Mouse (Mus musculus): ENCODE results near the gene Creld2. TPM values are rescaled to one million over a fixed set of nuclear protein-coding genes. Genes with fewer than 3 reads are reported as not detected.
A peak's percentile ranks its signal among the peaks of the same experiment; 100 is the strongest.
"Not testable (repeated sequence)": the region's sequence is repeated elsewhere in the genome, so short reads cannot be mapped to it uniquely, and the experiment has no call there.

Gene Creld2
- 32.9 and 33.1 TPM in 2 replicates for polyA plus RNA-seq (2015; fragmentation: Nextera tagmentation; extraction: Ambion mirVana)

DNA sequence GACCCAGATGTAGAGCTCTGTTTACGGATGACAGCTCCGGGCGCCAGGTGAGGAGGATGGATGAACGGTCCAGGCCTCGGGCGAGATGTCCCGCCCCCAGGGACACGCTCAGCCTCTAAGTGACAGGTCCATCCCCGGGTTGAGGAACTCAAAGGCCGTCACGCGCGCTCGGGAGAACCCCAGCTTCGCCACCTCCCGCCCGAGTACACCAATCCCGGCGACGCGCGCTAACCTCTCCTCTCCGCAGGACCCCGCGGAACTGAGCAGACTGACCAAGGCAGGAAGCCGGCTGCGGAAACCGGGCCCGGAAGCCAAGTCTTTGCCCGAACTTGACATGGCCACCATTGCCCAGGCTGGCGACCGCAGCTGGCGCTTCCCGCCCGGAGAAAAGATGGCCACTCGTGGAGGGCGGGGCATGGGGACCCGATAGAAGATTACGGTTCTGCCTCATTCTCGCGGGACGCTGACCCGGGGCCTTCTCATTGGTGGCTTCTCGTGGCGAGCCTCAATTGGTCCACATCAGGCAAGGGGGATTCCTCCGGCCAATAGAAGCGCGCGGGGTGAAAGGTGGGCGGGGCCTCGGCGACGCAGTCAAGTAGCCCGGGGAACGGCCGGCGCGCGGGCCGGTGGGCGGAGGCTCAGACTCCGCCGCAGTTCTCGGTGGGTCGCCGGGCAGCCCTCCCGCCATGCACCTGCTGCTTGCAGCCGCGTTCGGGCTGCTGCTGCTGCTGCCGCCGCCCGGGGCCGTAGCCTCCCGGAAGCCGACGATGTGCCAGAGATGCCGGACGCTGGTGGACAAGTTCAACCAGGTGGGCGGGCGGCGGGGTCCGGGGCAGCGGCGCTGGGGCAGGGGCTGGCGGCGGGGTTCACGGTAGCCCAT, at the start of gene Creld2, which contains the start of gene Alg12:
Creld2 (plus strand) TSS at position 621 of the 880 bp plus-strand sequence.
Alg12 (minus strand) TSS at position 293 of the 880 bp plus-strand sequence.
- Histone ChIP-seq H3K9ac (replicated peaks) (peak within 1 kb of the TSS; percentile 77), H3K27ac (ENCODE audit: low read depth) (peak within 1 kb of the TSS; percentile 74), H3K36me3 (replicated peaks; ENCODE audit: insufficient read depth, low read length) (peaks cover 21% of the 10 kb centered on the region), H3K4me3 (ENCODE audit: low read depth, low read length) (peak within 1 kb of the TSS; percentile 83), H3K9me3 (ENCODE audit: low read length) (no peaks in the 10 kb centered on the region), H3K4me1 (ENCODE audit: insufficient read depth) (peaks cover 18% of the 10 kb centered on the region), H3K4me2 (ENCODE audit: low read depth, low read length) (peak within 1 kb of the TSS; percentile 95), H3K27me3 (ENCODE audit: insufficient read depth, low read length) (no peaks in the 10 kb centered on the region)
- peak; percentile 98 for ATAC-seq
- TF ChIP-seq EP300 (IDR thresholded peaks at IDR 0.05; ENCODE audit: low read depth) (peak; percentile 74), CTCF (IDR thresholded peaks at IDR 0.05; ENCODE audit: low read depth) (0 out of 2 replicates have a peak, but pooled peaks have one; percentile 1)
- WGBS (ENCODE audit: insufficient replicate concordance), result under 1% methylated on average over 88 of the region's 88 CpGs
- peak; percentile 99 for DNase-seq

- H3K27me3 ChIP-seq (ENCODE audit: insufficient read depth, low read length); H3K4me1 ChIP-seq (ENCODE audit: insufficient read depth); ATAC-seq; H3K4me2 ChIP-seq (ENCODE audit: low read depth, low read length); H3K36me3 ChIP-seq (replicated peaks; ENCODE audit: insufficient read depth, low read length); H3K27ac ChIP-seq (ENCODE audit: low read depth); DNase-seq; H3K9ac ChIP-seq (replicated peaks); H3K9me3 ChIP-seq (ENCODE audit: low read length); H3K4me3 ChIP-seq (ENCODE audit: low read depth, low read length): not testable (repeated sequence)
- WGBS (ENCODE audit: insufficient replicate concordance), result 95% methylated on average over 5 of the region's 5 CpGs
Observed at GRCm38 (mm10) chr15:88774630-88775029, 44.8 kb upstream of the Creld2 start.

DNA sequence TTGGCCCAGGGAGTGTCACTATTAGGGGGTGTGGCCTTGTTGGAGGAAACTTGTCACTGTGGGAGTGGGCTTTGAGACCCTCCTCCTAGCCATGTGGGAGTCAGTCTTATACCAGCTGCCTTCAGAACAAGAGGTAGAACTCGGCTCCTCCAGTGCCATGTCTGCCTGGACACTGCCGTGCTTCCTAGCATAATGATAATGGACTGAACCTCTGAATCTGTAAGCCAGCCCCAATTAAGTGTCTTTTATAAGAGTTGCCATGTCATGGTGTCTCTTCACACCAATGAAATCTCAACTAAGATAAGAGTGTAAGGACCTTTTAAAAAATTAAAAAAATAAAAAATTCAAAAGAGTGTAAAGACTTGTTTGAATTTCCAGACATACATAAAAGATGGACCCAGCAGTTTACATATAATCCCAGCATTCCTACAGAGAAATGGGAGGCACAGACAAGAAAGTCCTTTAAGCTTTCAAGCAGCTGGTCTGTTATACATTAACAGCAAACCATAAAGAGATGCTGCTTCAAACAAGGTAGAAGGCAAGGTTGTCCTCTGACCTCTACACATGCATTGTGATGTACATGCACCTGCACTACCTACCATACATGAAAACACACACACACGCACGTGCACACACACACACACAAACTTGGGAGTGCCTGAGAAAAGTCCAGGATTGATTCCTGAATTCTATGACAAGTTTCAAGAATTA, 27.2 kb upstream of the Creld2 start:
- 0 out of 2 replicates have a peak, but pooled peaks cover 2% of the 10 kb centered on the region for H3K4me1 ChIP-seq (ENCODE audit: insufficient read depth)
- no peaks in the 10 kb centered on the region for H3K36me3 ChIP-seq (replicated peaks; ENCODE audit: insufficient read depth, low read length)
- no peak overlapping the region for H3K9ac ChIP-seq (replicated peaks)
- no peaks in the 10 kb centered on the region for H3K27me3 ChIP-seq (ENCODE audit: insufficient read depth, low read length)
- DNase-seq, result no peak
- H3K4me2 ChIP-seq (ENCODE audit: low read depth, low read length), result no peak overlapping the region
- no peaks in the 10 kb centered on the region for H3K9me3 ChIP-seq (ENCODE audit: low read length)
- H3K27ac ChIP-seq (ENCODE audit: low read depth), result no peak overlapping the region
- WGBS (ENCODE audit: insufficient replicate concordance), result 69% methylated on average over 4 of the region's 4 CpGs
- no peak for ATAC-seq
- TF ChIP-seq CTCF (IDR thresholded peaks at IDR 0.05; ENCODE audit: low read depth), result no peak
- TF ChIP-seq EP300 (IDR thresholded peaks at IDR 0.05; ENCODE audit: low read depth), result no peak
- no peak overlapping the region for H3K4me3 ChIP-seq (ENCODE audit: low read depth, low read length)

DNA sequence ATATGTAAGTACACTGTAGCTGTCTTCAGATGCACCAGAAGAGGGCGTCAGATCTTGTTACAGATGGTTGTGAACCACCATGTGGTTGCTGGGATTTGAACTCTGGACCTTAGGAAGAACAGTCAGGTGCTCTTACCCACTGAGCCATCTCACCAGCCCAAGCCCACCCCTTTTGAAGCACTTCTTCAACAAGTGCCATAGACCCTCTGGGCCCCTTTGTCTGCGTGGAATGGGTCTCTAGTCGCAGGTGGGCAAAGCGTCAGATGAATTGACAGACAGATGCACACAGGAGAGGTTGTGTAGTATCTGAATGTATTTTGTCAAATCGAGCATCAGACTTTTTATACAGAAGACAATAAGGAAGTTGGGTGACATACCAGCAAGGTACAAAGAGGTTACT, 24.7 kb upstream of the Creld2 start:
- not testable (repeated sequence) for H3K9ac ChIP-seq (replicated peaks); H3K9me3 ChIP-seq (ENCODE audit: low read length); H3K4me3 ChIP-seq (ENCODE audit: low read depth, low read length); ATAC-seq; H3K27me3 ChIP-seq (ENCODE audit: insufficient read depth, low read length); H3K36me3 ChIP-seq (replicated peaks; ENCODE audit: insufficient read depth, low read length); DNase-seq; H3K27ac ChIP-seq (ENCODE audit: low read depth); H3K4me2 ChIP-seq (ENCODE audit: low read depth, low read length); H3K4me1 ChIP-seq (ENCODE audit: insufficient read depth)
- WGBS (ENCODE audit: insufficient replicate concordance), result 87% methylated on average over 4 of the region's 5 CpGs

GRCm38 (mm10) chr15:88799950-88800371, 19.5 kb upstream of the Creld2 start:
- 63% methylated on average over 11 of the region's 11 CpGs for WGBS (ENCODE audit: insufficient replicate concordance)
- H3K4me2 ChIP-seq (ENCODE audit: low read depth, low read length), result peak overlapping the region; percentile 35
- no peak overlapping the region for H3K9ac ChIP-seq (replicated peaks)
- TF ChIP-seq EP300 (IDR thresholded peaks at IDR 0.05; ENCODE audit: low read depth) (no peak), CTCF (IDR thresholded peaks at IDR 0.05; ENCODE audit: low read depth) (no peak)
- no peaks in the 10 kb centered on the region for H3K9me3 ChIP-seq (ENCODE audit: low read length)
- H3K36me3 ChIP-seq (replicated peaks; ENCODE audit: insufficient read depth, low read length), result peaks cover 5% of the 10 kb centered on the region; the same call in 1 of the 2 replicates
- no peaks in the 10 kb centered on the region for H3K27me3 ChIP-seq (ENCODE audit: insufficient read depth, low read length)
- no peak overlapping the region for H3K4me3 ChIP-seq (ENCODE audit: low read depth, low read length)
- ATAC-seq (no peak), DNase-seq (no peak)
- H3K27ac ChIP-seq (ENCODE audit: low read depth), result peak overlapping the region; percentile 74; the same call in 1 of the 2 replicates
- no peaks in the 10 kb centered on the region for H3K4me1 ChIP-seq (ENCODE audit: insufficient read depth)

- Histone ChIP-seq H3K27ac (ENCODE audit: low read depth) (peak overlapping the region; percentile 74), H3K9me3 (ENCODE audit: low read length) (no peaks in the 10 kb centered on the region), H3K9ac (replicated peaks) (no peak overlapping the region), H3K4me1 (ENCODE audit: insufficient read depth) (no peaks in the 10 kb centered on the region), H3K4me2 (ENCODE audit: low read depth, low read length) (peak overlapping the region; percentile 35; the same call in 1 of the 2 replicates), H3K27me3 (ENCODE audit: insufficient read depth, low read length) (no peaks in the 10 kb centered on the region), H3K36me3 (replicated peaks; ENCODE audit: insufficient read depth, low read length) (peaks cover 13% of the 10 kb centered on the region), H3K4me3 (ENCODE audit: low read depth, low read length) (no peak overlapping the region)
- TF ChIP-seq CTCF (IDR thresholded peaks at IDR 0.05; ENCODE audit: low read depth) (no peak), EP300 (IDR thresholded peaks at IDR 0.05; ENCODE audit: low read depth) (no peak)
- ATAC-seq, result peak; percentile 90
- WGBS (ENCODE audit: insufficient replicate concordance), result 56% methylated on average over 6 of the region's 6 CpGs
- DNase-seq, result peak; percentile 48
Observed at GRCm38 (mm10) chr15:88800921-88801354, 18.5 kb upstream of the Creld2 start.
